Mouse (Mus musculus) cerebral cortex, adult 2 months (tissue): ENCODE results near the gene Fgfr2.

Experiments
- WGBS: fragments of 180-500 bp; shearing (Covaris S2); methylation state at CpG from one replicate; pipeline ENCODE4 v1.1.7; 2018; 5-methylcytosine and 5-hydroxymethylcytosine counted together

The Fgfr2 gene

DNA sequence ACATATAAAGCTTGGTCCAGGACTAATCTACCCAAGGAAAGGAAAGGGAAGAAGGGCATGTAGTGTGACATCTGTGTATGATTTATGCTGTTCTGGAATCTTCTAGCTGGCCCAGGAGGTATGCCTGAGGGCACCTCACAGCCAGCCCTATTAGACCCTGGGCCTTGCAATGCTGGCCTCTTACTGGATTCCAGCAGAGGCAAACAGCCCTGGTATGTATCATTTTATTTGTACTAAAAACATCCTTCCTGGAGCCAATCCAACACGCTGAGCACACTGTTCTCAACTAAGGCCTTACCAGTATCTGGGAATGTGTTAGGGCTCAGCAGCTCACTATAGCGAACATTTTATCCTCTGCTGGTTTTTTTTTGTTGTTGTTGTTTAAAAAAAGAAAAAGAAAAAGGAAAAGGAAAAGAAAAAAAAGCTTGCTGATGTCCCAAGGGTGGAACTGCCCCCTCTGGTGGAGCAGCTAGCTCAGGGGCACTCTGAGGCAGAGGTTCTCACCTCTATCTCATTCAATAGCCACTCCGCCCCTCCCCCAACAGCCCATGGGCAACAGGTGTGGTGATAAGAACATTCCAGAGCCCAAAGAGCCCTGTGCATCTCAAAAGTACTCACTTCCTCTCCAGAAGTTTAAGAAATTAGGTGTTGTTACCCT lies 82.3 kb downstream of the Fgfr2 start:
- WGBS: 77% methylated on average over 3 of the region's 3 CpGs

DNA sequence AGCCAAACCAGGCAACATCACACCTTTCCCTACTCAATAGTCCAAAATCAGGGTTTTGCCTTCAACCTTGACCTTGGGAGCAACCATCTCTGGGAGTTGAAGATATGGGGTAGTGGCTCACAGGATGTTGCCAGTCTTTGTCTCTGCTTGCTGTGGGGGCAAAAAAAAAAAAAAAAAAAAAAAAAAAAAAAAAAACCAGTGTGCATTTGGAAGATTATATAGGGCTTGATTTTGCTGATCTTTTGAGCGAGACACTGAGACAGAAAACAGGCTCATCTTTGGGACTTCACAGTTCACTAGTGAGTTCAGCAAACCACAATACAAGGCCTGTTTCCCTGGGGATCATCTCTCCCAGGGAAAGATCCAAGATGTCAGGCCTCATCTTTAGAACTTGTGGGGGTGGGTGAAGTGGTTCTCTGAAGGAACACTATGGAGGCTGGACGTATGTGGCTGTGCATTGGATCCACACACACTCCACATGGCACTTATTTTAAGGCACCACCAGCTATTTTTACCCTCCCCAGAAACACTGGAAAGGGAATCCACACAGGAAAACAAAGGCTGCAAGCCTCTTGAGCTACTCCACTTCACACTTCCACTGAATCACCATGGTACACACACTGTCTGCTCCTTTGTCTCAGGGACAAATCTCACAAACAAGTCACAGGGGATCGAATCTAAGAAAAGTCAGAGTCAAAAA lies 83.4 kb downstream of the Fgfr2 start:
- WGBS: 44% methylated on average over 3 of the region's 3 CpGs

DNA sequence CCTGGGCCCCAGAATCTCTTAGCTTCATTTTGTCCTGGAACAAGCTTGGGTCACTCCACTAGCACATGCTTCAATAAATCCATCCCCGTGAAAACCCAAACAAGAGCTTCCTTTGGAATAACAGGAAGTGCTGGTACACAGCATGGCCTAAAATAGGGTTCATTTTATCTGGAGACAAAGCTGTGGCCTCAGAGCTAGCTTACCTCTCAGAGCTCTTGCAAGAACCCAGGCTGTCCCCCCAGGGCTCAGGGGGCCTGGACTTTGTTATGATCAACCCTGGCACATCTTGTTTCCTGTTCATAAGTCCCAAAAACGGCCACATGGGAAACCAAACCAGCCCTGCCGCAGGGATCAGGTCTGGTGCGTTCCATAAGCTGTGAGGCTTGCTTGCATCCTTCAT lies 85.5 kb downstream of the Fgfr2 start:
- WGBS: 78% methylated on average over 4 of the region's 4 CpGs

DNA sequence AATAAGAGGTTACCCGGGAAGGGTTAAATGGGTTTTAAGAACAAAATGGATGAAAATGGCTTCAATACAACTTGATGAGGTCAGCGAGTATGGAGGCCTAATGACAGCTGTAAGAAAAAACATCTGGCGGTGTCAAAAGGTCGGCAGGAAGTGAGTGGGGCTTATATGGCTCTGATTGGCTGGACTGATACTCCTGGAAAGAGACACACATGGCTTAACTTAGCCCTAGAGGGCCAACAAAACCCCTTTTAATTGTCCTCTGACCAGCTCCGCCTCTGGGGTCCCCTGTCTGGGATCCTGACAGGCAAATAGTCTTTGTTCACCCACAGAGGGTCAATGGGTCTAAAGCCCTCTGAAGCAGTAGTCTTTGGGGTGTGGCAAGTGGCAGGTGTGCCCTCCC lies 85.9 kb downstream of the Fgfr2 start:
- 84% methylated on average over 5 of the region's 5 CpGs for WGBS

DNA sequence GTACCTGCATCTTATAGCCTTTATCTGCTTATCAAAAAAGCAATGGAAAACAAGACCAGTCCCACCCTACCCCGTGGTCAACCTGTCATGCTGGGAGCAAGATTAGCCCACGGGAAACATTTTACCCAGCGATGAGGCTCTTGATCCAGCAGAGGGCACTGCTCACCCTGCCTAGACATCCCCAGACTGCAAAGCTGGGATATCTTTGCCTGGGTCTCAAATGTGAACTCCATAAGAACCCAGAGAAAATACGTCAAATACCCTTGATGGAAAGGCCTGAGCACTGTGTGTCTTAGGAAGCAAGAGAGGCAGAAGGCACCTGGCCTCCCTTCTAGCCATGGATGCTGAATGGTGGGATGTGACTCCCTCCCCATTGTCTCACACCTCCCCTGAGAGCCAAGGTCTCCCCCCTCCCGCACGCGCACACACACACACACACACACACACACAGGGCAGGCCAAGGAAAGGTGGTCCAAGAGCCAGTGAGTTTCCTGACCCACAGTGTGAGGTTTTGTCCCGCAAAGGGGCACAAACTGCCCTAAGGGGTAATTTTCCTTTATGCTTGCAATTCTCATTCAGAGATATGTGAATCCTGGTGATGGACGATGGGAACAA lies 90.5 kb downstream of the Fgfr2 start:
- WGBS: 35% methylated on average over 9 of the region's 9 CpGs

DNA sequence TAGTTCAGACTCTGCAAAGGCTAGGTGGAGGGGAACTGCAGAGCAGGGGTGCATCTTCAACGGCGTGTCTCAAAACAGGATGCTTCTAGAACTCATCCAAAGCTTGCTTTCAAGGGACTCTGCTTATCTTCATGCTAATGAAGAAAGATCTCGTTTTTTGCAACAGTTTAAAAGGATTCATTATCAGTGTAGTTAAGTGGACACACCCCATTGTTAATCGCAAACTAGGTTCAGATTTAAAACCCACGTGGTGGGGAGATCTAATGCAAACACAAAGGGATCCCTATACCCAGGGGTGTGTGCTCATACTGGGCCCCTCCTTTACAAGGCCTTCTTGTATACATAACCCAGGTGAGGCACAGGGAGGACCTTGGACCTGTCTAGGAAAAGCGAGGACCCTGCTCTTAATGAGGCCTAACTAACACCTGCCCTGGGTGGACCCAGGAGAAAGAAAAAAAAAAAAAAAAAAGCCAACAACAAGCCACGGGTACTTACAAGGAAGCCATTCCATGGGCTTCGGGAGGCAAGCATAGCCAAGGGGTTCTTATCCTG lies 93.6 kb downstream of the Fgfr2 start:
- WGBS: 79% methylated on average over 8 of the region's 8 CpGs

DNA sequence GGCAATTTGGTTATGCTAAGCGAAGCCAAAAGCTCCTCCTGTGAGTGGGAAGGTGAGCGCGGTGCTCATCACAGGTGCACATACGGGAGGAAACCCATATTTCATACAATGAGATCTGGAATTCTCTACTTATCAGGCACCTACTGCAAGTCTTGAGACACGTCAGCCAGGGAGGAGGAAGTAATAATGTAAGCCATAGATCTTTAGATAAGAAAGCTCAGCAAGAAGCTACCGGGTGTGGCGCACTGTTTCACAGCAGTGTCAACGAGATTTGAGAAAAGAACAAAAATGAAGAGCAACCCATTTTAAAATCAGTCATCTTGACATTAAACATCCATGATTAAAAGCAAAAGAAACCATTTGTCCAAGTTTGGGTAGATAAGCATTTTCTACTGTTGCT lies 94.1 kb downstream of the Fgfr2 start:
- 87% methylated on average over 8 of the region's 8 CpGs for WGBS

DNA sequence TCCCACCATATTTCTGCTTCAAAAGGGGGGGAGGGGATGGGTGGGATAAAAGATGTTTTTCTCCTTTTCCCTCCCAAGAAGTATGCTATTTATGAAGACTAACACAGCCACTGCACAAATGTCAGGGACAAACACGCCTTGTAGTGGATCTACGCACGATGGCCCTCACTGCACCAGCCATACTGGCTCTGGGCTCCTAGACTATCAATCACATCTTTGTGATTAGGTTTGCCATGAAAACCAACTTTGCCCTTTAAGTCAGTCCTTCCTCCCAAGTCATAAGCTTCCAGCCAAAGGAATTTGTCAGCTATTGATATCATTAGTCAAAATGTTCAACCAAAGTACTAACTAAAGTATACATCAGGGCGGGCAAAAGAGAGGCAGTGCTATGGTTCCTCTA lies 95.2 kb downstream of the Fgfr2 start:
- 96% methylated on average over 4 of the region's 4 CpGs for WGBS

DNA sequence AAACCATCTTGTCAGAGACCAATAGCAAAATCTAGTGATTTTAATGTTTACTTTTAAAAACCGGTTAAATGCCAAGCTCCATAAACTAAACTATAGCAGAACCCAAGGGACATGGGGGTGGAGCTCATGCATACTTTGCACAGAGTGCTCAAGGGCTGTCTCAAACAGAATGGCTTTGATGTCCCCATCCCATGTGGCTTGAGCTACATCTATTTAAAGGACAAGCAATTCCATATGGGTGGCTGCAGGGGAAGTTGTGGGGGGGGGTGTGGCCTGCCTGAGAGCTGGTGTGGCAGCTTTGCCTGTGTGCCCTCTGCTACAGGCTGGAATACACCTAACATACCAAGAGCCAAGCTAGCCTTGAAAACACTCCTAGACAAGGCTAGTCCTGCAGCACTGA lies 98.5 kb downstream of the Fgfr2 start:
- WGBS: 73% methylated on average over 1 of the region's 1 CpGs

DNA sequence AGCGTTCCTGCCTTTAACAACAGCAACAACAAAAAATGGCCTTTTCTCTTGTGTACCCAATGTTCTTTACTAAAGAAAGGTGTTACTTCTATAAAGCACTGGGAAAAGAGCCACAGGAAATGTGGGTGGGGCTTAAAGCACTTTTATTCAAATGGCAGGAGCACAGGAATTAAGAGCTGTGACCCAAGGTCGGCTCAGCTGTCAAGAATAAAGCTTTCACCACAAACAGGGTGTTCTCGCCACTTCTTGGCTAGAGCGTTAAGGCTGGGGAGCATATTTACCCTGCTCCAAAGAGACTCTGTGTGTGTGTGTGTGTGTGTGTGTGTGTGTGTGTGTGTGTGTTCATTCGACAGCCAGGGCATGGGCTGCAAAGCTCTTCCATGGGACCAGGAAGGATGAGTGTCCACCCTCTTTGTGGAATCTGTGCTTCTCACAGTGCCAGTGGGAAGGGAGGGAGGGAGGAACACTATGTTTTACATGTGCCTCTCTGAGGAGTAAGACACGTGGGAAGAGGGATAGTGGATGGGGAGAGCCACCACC lies 103.6 kb downstream of the Fgfr2 start:
- 66% methylated on average over 6 of the region's 6 CpGs for WGBS

DNA sequence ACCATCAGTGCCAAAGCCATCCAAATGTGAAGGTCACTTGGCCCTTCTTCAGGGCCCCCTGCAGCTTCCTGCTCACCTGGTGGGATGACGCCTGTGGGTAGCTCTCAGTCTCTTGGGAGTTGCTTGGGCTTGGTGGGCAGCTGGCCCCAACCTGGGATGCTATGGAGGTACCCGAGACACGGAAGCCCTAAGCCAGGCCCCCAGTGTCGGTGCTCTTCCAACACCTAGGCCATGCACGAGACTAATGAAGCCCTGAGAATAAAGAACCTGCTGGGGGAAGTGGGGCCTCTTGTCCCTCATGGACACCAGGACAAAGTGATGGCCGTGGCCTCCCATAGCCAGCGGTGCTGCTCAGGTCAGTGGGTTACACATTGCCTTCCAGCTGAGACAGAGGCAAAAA lies 104.2 kb downstream of the Fgfr2 start:
- 89% methylated on average over 7 of the region's 7 CpGs for WGBS

DNA sequence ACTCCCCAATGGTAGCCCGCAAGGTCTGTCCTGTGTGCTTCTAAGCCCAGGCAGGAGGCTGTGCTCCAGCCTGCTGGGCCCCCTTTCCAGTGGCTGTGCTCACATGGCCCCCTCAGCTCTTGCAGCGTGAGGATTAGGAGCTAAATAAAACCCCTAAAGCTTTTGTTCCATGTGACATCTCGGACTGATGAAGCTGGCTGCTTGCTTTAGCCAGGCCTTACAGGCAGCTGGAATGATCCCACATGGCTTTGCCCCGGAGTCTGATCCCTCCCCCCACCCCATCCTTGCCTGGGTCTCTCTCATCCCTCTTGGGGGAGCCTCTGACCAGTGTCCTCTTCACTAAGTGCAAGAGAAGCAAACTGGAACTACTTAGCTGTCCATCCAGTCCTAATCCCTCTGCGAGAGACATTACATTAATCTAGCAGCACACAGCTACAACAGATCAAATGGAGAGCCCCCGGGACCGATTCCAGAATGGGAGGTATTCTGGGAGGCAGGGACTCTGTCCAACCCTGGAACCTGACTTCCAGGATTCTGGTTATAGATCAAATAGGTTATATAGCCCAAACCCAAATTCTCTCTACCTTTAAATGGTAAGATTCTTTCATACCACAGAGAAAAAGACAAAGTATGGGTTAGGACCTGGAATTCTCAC lies 107.6 kb downstream of the Fgfr2 start:
- WGBS: 62% methylated on average over 7 of the region's 7 CpGs

DNA sequence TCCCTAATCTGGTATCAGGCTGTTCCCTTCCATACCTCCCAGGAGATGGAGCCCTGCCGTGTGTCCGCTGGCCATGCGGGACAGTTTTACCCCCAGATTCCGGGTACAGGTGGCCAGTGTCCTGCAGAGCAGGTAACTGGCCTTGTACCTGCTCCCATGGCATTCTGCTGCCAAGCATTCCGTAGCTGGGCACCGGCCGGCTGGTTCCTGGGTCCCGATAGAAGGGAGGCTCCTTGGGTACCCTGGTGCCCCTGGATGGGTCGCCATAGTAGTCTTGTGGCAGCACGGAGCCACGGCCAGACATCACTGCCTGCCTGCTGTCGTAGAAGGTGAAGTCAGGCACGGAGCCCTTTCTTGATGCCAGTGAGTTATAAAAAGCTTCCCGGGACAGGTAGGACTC lies 108.5 kb downstream of the Fgfr2 start:
- 93% methylated on average over 14 of the region's 14 CpGs for WGBS

DNA sequence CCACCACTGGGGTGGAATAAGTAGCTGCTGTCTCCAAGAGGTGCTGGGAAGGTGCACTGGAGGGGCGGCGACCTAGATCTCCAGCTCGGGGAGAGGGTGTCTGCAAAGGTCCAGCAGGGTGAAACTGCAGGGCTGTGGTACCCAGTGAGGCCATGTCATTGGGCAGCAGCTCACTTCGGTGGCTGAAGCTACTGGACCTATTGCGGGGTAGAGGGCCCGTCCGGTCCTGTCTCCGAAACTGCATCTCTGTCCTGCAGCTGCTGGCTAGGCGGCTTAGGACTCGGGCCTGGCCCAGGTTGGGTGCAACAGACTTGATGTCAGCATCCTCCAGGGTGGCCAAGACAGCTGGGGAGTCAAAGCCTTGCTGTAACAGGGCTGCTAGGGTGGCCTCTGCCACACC lies 109.2 kb downstream of the Fgfr2 start:
- 96% methylated on average over 10 of the region's 10 CpGs for WGBS

DNA sequence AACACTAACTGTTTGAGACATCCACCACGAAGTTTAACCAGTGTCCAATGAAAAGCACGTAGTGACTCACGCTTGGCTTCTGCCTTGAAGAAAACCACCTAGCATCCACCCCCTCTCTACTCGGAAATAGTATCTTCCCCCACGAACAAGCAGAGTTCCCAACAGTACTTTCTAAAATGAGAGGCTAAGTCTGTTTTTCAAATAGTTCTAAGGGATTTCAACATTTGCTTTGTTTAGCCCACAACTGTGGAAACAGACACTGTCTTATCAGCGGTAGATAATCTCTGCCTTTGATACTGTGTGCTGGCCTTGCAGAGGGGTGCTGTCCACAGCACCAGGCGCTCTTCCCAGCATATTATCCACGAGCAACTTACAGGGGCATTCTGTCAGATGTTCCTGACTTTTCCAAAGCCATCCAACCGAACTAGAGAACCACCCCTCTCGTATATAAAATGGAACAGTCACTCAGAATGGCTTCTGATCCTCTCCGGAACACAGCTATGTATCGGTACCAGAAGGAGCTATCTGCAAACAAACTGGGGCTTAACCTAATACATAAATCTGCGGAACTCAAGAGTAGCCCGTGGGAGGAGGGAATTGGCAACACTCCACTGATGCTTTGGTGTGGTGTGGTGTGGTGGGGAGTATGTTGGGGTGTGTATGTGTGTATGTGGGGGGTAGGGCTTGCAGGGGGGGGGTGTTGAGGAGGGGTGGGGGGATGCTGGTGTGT lies 110.3 kb downstream of the Fgfr2 start:
- WGBS: 28% methylated on average over 14 of the region's 14 CpGs

DNA sequence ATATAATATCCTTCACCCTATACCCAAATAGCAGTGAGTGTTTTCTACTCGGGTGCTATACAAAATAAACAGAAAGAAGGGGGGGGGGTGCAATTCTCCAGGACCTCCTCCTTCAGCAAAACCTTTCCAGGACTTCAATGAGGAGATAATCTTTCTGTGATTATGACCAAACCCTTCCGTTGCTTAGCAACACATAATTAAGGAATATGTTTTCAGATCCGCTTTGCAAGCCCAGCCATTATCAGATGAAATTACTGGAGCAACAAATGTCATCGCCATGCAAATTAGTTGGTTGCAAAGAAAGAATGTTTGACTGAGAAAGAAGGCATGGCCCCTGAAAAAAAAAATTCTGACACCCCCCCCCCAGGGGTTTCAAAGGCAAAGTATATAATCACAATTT lies 111.5 kb downstream of the Fgfr2 start:
- WGBS: 36% methylated on average over 4 of the region's 4 CpGs

DNA sequence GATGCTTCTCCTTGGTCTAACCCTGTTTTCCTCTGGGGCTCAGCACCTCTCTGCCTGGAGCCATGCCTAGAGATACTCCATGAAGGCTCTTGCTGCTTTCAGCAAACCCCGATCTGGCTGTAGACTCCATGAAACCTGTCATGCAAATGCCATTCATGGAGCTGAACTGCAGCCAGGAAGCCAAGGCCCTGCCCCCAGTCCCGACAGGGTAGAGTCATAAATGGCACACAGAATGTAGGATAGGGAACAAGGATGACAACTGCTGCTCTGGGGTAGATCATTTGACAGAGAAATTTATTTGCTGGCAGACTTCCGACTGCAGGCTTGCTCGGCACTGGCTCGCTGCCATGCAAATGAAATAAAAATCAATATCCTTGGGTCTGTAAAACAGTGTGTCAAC lies 112.0 kb downstream of the Fgfr2 start:
- 30% methylated on average over 5 of the region's 5 CpGs for WGBS

DNA sequence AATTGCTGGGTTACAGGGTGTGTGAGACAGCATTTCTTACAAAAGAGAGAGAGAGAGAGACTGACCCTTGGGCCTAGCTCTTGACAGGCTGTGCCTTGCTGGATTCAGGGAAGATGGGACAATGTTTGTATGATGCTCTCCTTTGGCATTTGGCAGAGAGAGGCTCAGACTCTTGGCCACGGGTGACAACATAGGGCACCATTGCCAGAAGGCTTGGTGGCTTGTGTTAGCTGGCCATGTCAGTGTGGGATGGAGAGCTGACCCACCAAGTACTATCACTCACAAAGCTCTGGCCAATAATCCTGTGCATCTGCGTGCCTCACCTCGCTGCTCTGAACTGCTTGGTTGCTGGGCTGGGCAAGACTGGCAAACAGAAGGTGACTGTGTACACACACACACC lies 112.7 kb downstream of the Fgfr2 start:
- WGBS: 91% methylated on average over 3 of the region's 3 CpGs

DNA sequence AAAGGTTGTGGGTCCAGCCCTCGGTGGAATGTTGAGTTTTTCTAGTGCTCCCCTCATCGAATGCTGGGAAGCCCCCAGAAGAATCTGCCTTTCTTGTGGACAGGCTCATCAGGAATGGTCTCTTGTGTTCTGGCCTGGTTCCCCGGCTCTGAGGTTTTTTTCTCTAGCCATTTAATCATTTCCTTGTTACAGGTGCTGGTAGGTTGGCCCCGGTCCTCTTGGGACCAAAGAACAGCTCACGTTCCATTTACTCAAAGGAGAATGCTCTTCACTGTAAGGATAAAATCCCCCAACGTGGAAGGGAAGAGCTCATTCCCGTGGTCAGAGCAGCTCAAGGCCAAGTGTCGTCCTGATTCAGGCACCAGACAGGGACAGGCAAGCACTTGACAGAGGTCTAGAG lies 113.5 kb downstream of the Fgfr2 start:
- WGBS: 94% methylated on average over 8 of the region's 8 CpGs

DNA sequence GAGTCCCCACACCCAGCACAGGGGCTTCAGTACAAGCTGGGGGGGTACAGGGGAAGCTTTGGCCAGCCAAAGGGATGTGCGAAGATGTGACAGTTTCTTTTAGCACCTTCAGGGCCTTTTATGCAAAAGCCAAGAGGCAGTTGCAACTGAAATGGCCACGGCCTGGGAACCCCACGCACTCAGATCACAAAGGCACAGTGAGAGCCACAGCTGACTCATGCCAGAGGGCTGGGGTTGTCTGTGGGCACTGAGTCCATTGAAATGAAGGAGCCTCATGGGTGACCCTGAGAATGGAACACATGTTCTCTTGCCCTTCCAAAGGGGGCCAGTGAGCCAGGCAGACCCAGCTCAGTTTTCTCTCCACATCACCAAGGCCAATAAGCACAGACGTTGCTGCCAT lies 114.5 kb downstream of the Fgfr2 start:
- WGBS: 85% methylated on average over 4 of the region's 4 CpGs

DNA sequence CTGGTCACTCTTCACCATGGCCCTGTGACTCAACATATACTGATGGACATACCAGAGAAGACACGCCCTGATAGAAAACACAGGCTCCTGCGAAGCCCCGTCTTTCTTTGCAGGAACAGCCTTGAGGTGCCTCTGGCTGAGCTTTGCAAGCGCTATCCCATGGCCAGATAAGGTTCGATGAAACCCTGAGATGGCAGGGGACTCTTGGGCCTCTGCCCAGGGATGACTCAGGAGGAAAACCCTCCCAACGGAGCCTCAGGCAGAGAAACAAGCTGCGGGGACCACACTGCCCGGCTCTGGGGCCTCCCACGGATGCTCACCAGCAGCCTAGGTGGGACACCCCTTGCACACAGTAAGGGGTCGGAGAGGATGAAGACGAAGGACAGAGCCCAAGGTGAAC lies 115.8 kb downstream of the Fgfr2 start:
- WGBS: 65% methylated on average over 11 of the region's 11 CpGs

DNA sequence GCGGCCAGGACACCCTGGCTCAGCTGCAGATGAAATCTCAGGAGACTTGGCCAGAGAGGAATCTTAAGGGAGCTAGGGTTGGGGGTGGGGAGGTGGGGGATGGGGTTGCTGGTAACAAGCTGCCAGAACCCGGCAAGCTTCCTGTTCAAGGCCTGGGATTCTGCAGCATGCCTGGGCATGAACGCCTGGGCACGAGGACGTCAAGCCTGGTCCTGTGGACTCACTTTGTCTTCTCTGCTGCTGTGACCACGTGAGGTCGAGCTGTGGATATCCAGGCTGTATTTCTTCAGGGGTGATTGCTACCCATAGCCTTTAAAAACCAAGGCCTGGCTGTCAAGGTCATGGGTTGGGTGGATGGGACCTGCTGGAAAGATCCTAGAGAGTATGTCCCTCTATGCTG lies 117.4 kb downstream of the Fgfr2 start:
- WGBS: 82% methylated on average over 7 of the region's 7 CpGs
